In the genomic region with DNA sequence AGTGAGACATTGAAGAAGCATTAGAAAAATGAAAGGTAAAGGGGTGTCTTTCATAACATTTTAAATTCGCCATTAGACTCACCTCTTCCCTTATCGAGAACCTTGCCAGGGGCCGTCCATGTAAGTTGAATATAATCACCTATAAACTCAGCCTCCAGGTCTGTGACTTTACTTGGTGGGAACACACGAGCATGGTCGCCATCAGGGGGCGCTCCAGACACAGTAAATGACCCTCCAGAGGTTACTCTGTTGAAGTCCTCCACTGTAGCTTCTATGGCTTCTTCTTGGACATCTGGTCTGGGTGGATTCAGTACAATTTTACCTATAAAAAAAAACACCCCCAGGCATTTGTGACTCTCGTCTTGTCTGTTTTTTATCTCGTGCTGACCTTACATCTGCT, we compare ENCODE assay signal across 10 mouse cellular contexts. TPM values are rescaled to one million over a fixed set of nuclear protein-coding genes. Genes with fewer than 3 reads are reported as not detected.
DNase-seq lines count a peak whose midpoint lies in the region; TF ChIP-seq lines count a peak whose summit lies in the region.
"Had no signal": no experiment of that assay in that cellular context is flagged by ENCODE, and none has a peak within 500 bp of the region (broad histone marks: within the 10 kb centered on the region; RNA-seq: fewer than 3 reads in every experiment).

No protein-coding gene starts in this region.

- H3K9me3 ChIP-seq in E14TG2a.4 (ENCODE audit: low read length): no peaks in the 10 kb centered on the region
- H3K9me3 ChIP-seq: hindbrain, embryonic 15.5 days; neural tube, embryonic 12.5 days had no signal

- H3K4me3 ChIP-seq in layer of hippocampus, adult 2 months: no peak overlapping the region
- H3K4me3 ChIP-seq in E14TG2a.4 (replicated peaks; ENCODE audit: low read length): no peak overlapping the region
- H3K4me3 ChIP-seq: hindbrain, embryonic 15.5 days; neural tube, embryonic 12.5 days had no signal

- DNase-seq in adrenal gland, postnatal 10 days: peak; percentile 46
- no peak for DNase-seq in adrenal gland, postnatal 4 days (ENCODE audit: low spot score in 2 of 2)
- DNase-seq in layer of hippocampus, adult 2 months (ENCODE audit: low spot score in 2 of 2): no peak
- DNase-seq in layer of hippocampus, postnatal 14 days (ENCODE audit: low spot score in 2 of 2): no peak
- DNase-seq in embryo, embryonic 11.5 days (ENCODE audit: low read depth, low spot score): peak; percentile 17
- peak; percentile 35 for DNase-seq in lung, postnatal 14 days
- no peak for DNase-seq in gastrocnemius, adult 18-20 months (ENCODE audit: low spot score)

- no peaks in the 10 kb centered on the region for H3K27me3 ChIP-seq in E14TG2a.4 (ENCODE audit: insufficient read depth, low read length)
- H3K27me3 ChIP-seq: hindbrain, embryonic 15.5 days; neural tube, embryonic 12.5 days had no signal

- H3K4me1 ChIP-seq in E14TG2a.4 (replicated peaks; ENCODE audit: low read depth, low read length): no peaks in the 10 kb centered on the region
- H3K4me1 ChIP-seq: hindbrain, embryonic 15.5 days; neural tube, embryonic 12.5 days had no signal

- TF ChIP-seq CTCF in layer of hippocampus, adult 2 months (conservative IDR thresholded peaks at IDR 0.05): peak; percentile 66
- TF ChIP-seq CTCF in E14TG2a.4 (conservative IDR thresholded peaks at IDR 0.05; ENCODE audit: low read length): peak; percentile 33

- no peak overlapping the region for H3K27ac ChIP-seq in layer of hippocampus, adult 2 months
- H3K27ac ChIP-seq: hindbrain, embryonic 15.5 days; neural tube, embryonic 12.5 days had no signal

- no peaks in the 10 kb centered on the region for H3K36me3 ChIP-seq in E14TG2a.4 (ENCODE audit: insufficient read depth, low read length)
- H3K36me3 ChIP-seq: hindbrain, embryonic 15.5 days; neural tube, embryonic 12.5 days had no signal

RNA-seq across cellular contexts. Expression of a gene that starts 17.4 kb away (rescaled TPM):
- total RNA-seq in adrenal gland, postnatal 10 days (2021): under 1 TPM; 0.12 to 0.21 TPM
- under 1 TPM; 0.34 to 0.42 TPM for total RNA-seq in adrenal gland, postnatal 4 days (2021)
- total RNA-seq in layer of hippocampus, adult 2 months (2021): not detected
- total RNA-seq in layer of hippocampus, postnatal 14 days (2021): 1 to 10 TPM in 1 of 2 experiments, under 1 TPM in 1; 0.55 to 1.2 TPM
- not detected for total RNA-seq in gastrocnemius, adult 18-20 months (2021)

RNA-seq across cellular contexts. Expression of a gene that starts 41.1 kb away (rescaled TPM):
- 1 to 10 TPM; 9.3 to 9.6 TPM for total RNA-seq in adrenal gland, postnatal 10 days (2021)
- total RNA-seq in adrenal gland, postnatal 4 days (2021): 10 to 100 TPM; 27.0 to 27.6 TPM
- total RNA-seq in layer of hippocampus, adult 2 months (2021): under 1 TPM; 0.12 to 0.13 TPM
- under 1 TPM; 0.60 to 0.72 TPM for total RNA-seq in layer of hippocampus, postnatal 14 days (2021)
- total RNA-seq in gastrocnemius, adult 18-20 months (2021): under 1 TPM; 0.09 to 0.18 TPM

RNA-seq across cellular contexts. Expression of a gene that starts 47.3 kb away (rescaled TPM):
- total RNA-seq in adrenal gland, postnatal 10 days (2021): not detected
- not detected for total RNA-seq in adrenal gland, postnatal 4 days (2021)
- total RNA-seq in layer of hippocampus, adult 2 months (2021): not detected
- not detected for total RNA-seq in layer of hippocampus, postnatal 14 days (2021)
- not detected for total RNA-seq in gastrocnemius, adult 18-20 months (2021)

Comparison
In these comparisons a context has a peak if more than half of its experiments do, and no peak if none do; other contexts are left out.
1. DNase-seq: peak in adrenal gland, postnatal 10 days (single experiment), embryo, embryonic 11.5 days (single experiment) and lung, postnatal 14 days (single experiment); none in adrenal gland, postnatal 4 days (0 of 2), layer of hippocampus, adult 2 months (0 of 2), layer of hippocampus, postnatal 14 days (0 of 2) and gastrocnemius, adult 18-20 months (single experiment).
2. RNA of a gene that starts 41.1 kb away (total RNA-seq): 27.0 to 27.6 TPM in adrenal gland, postnatal 4 days and 9.3 to 9.6 TPM in adrenal gland, postnatal 10 days; 0.60 to 0.72 TPM in layer of hippocampus, postnatal 14 days, 0.09 to 0.18 TPM in gastrocnemius, adult 18-20 months and 0.12 to 0.13 TPM in layer of hippocampus, adult 2 months; every median in the first group is over 4 times any median in the second.